Mouse (Mus musculus) kidney, postnatal 4 days (tissue): ENCODE results near the gene Tpt1.
"Not testable (repeated sequence)": the region's sequence is repeated elsewhere in the genome, so short reads cannot be mapped to it uniquely, and the experiment has no call there.

Experiments
- DNase-seq, 2 experiments: peaks; one replicate each; pipeline ENCODE4 v3.0.0; 2021; ENCODE audit warnings: mixed read lengths in 2 of 2

The Tpt1 gene

GRCm38 (mm10) chr14:75844867-75845697, at the start of gene Tpt1:
Tpt1 (plus strand) TSS chr14:75845093.
- DNase-seq, result peak; percentile 99

DNA sequence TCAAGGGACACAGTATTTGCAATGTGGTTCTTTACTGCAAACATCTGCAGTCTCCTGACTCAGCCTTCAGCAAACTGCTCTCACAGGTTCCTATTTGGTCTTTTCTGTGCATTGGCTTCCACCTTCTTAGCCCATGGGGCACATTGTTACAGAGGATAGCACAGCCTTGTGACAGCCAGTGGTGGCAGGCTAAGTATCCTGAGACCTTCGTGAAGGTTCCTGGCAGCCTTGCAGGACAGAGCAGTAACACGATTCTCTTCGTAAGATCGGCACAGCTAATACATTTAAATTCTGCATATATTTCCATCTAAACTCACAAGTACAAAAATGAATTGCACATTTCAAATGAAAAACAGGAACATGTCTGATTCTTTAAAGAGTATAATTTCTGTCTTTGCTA, 49.0 kb upstream of the Tpt1 start:
- no peak for DNase-seq

- DNase-seq, result peak in 1 of 2 experiments; percentile 60
Measured at GRCm38 (mm10) chr14:75797769-75798386, 47.0 kb upstream of the Tpt1 start.

DNA sequence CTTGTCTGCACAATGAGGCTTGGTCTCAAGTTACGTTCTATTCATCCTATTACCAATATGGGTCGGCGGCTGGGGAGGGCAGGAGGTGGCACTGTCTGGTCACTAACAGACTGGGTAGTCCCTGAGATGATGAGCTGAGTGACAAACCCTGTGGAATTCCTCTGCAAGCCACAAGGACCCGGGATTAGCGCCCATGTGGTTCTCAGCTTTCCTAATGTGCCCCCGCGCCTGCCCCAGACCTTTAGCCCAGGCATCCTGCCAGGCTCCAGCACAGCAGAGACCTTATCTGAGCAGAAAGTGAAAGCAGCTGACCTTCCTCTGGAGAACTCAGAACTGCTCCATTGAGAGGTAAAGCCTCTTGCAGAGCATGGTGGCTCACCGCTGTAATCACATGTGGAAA, 37.1 kb upstream of the Tpt1 start:
- peak; percentile 43 to 63 for DNase-seq

- no peak for DNase-seq
Measured at GRCm38 (mm10) chr14:75809931-75810330, 35.0 kb upstream of the Tpt1 start.

- no peak for DNase-seq
Measured at GRCm38 (mm10) chr14:75818528-75818927, 26.4 kb upstream of the Tpt1 start.

- DNase-seq, result no peak
Measured at GRCm38 (mm10) chr14:75819341-75819740, 25.6 kb upstream of the Tpt1 start.

- no peak for DNase-seq
Measured at GRCm38 (mm10) chr14:75820007-75820406, 24.9 kb upstream of the Tpt1 start.

- no peak for DNase-seq
Measured at GRCm38 (mm10) chr14:75826851-75827410, 18.0 kb upstream of the Tpt1 start.

- no peak for DNase-seq
Measured at GRCm38 (mm10) chr14:75828221-75828620, 16.7 kb upstream of the Tpt1 start.

DNA sequence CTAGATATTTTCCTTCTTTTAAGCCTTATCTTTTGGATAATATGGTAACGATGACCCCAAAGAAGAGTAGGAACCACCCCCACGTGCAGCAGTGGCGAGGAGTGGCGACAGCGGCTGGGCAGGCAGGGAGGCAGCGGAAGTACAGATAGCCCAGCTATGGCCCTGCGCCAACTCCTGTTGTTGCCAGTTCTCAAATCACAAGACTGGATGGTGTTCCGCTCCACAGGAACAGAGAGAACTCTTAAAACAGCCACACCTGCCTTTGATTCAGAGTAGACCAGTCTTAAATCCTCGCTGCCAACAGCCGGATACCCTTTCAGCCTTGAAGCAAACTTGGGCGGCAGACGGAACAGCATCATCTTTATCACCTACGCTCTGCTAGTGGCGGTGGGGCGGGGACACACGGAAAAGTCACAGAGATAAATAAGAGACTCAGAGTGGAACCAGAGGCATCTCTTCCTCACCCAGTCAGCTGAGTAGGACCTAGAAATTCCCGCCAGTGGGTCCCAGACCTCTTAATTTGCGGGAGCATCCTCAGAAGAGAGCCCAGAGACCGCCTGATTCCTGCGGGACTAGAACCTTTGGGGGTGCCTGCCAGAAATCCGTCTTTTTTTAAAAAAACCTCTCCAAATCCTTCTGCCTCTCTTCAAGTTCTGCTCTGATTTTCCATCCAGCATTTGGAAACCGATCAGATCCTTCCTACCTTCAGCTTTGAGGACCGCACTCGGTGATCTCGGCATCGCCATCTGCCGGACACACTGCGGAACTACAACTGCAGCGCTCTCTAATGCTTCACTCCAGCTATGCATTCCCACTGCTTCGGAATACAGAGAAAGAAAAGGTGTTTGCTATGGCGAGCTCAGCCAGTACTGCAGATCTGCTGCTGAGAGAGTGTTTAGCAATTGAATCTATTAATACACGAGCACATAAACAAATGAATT, 15.8 kb upstream of the Tpt1 start:
- peak; percentile 93 to 94 for DNase-seq

GRCm38 (mm10) chr14:75829817-75830216, 15.1 kb upstream of the Tpt1 start:
- DNase-seq, result not testable (repeated sequence)

DNA sequence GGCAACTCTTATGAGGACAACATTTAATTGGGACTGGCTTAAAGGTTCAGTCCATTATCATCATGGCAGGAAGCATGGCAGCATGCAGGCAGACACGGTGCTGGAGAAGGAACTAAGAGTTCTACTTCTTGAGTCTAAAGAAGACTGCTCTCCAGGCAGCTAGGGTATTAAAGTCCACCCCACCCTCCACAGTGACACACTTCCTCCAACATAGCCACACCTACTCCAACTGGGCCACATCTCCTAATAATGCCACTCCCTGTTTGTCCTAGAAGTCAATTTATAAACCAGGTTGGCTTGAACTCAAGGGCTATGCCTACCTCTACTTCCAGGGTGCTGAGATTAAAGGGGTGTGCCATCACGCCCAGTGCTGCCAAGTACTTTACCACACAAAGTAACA, 12.9 kb upstream of the Tpt1 start:
- DNase-seq, result no peak

DNA sequence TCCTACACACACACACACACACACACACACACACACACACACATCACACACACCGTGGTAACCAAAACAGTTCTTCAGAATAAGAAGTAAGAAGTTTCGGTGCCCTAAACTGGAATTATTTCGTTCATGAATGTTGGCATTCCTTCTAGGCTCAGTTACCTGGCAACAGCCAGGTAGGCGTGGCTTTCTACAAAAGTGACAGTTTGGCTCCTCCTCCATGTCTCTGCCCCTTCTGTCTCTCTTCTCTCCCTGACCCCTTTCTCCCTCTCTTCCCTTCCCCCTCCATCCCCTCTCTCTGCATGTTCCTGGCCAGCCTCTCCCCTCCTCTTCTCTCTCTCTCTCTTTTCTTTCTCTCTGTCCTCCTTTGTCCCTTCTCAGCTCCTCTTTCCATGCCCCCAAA, 11.9 kb upstream of the Tpt1 start:
- peak; percentile 37 to 59 for DNase-seq

DNA sequence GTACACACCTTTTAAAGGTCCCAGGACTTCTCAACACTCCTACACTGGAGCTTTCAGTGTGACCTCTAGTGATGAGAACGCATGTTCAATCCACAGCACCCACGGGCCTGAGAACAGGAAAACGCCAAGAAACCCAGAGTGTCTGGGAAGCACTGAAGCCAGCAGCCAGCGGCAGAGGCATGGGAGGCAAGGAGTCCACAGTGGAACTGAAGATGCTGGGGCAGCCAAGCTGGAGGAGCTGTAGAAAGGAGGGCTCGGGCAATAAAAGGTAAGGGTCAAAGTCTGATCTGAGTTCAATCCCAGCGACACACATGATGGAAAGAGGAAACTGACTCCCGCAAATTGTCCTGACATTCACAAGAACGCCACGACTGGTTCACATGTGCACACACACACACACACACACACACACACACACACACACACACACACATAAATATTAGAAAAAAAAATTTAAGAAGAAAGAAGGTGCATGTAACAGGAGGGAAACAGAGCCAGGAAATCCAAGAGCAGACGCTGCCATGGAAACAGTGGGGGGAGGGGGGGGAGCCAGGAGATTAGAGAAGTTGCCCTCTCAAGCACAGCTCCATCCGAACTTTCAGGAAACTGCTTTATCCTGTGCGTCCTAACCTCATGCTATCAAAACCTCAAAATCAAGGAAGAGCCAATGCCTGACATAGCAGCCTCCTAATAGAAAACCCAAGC, 11.2 kb upstream of the Tpt1 start:
- peak; percentile 46 to 62 for DNase-seq

GRCm38 (mm10) chr14:75834251-75834738, 10.6 kb upstream of the Tpt1 start:
- DNase-seq, result peak; percentile 65 to 82

DNA sequence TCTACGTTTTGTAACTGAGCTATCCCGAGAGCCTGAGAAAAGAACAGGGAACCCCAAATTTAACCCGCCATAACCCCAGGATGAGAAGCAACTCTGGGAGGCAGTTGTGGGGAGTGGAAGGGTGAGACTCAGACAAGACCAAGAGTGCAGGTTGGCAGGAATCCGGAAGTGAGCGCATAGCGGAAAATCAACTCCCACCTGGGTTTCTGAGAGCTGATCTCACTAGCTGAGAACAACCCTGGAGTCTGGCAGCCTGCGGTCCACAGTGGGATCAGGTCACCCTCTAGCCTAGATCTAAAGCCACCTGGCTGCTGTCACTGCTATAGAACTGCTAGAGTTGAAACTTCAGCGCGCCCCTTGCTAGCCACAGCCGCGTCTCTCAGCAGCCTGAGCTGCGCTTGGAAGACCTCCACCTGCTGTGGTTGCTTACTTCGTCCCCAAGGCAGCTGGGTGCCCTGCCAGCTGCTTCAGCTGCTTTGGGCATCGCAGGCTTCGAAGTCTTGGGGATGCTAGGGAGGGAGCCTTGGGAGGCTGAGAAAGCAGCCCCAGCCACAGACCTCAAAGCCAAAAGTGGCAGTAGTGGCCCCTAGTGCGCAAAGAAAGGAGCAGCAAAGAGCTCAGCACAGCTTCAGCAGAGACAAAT, 10.0 kb upstream of the Tpt1 start:
- DNase-seq, result peak; percentile 75 to 85

DNA sequence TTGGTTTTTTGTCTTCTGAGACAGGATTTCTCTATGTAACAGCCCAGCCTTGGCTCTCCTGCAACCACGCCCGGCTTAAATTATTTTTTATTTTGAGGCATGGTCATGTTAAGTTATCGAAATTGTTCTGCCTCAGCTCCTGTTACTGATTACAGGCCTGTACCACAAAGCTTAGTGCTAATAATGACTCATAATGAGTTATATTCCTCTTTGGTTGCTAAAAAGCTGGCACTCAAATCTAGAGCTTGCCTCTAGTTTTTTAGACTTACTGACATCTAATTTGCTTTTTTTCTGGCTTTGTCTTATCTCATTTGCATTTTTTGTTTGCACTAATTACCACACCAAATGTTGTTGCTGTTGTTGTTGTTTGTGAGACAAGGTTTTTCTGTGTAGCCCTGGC, 8.3 kb upstream of the Tpt1 start:
- no peak for DNase-seq

- peak; percentile 70 to 75 for DNase-seq
Measured at GRCm38 (mm10) chr14:75837048-75837916, 7.6 kb upstream of the Tpt1 start.

GRCm38 (mm10) chr14:75841758-75842157, 3.1 kb upstream of the Tpt1 start:
- DNase-seq, result not testable (repeated sequence)
